Mouse (Mus musculus) G1E (cell line): ENCODE results near the gene Dck. TPM values are rescaled to one million over a fixed set of nuclear protein-coding genes. Genes with fewer than 3 reads are reported as not detected.

Source experiments
- ATAC-seq: 2 replicates; pipeline ENCODE4 v1.8.0; 2016; ENCODE audit warnings: mild to moderate bottlenecking; ENCODE audit not compliant: insufficient number of reproducible peaks, poor library complexity, low FRiP score, severe bottlenecking; ENCODE audit errors: extremely low read depth
- DNase-seq: peaks from one replicate; pipeline ENCODE4 v3.0.0; 2012; ENCODE audit warnings: low spot score
- H3K27me3 ChIP-seq: 2 replicates; pipeline ENCODE4 v1.6.1; 2012; ENCODE audit warnings: mild to moderate bottlenecking, low read length, inconsistent platforms; ENCODE audit not compliant: insufficient read depth
- H3K36me3 ChIP-seq: replicated peaks from 2 replicates; pipeline ENCODE3; 2012; ENCODE audit warnings: mild to moderate bottlenecking, inconsistent platforms
- H3K4me1 ChIP-seq: 2 replicates; pipeline ENCODE4 v1.6.1; 2012; ENCODE audit warnings: low read depth, low read length, inconsistent platforms, mixed read lengths; ENCODE audit not compliant: insufficient read depth
- H3K4me3 ChIP-seq: 2 replicates; pipeline ENCODE4 v1.5.1; 2012; ENCODE audit warnings: low read depth, mild to moderate bottlenecking, inconsistent platforms, low read length, moderate library complexity, mixed read lengths
- H3K9me3 ChIP-seq: replicated peaks from 2 replicates; pipeline ENCODE4 v1.6.1; 2012; ENCODE audit warnings: inconsistent platforms
- CTCF ChIP-seq: IDR thresholded peaks from 2 replicates; pipeline ENCODE4 v1.5.1; 2012; ENCODE audit warnings: low read depth, low read length, inconsistent platforms, mixed read lengths
- GATA1 ChIP-seq: IDR thresholded peaks from 2 replicates; pipeline ENCODE4 v1.6.1; 2012; ENCODE audit warnings: borderline replicate concordance, low read length, inconsistent platforms, mixed read lengths
- GATA2 ChIP-seq: IDR thresholded peaks from 2 replicates; pipeline ENCODE4 v1.6.1; 2012; ENCODE audit warnings: low read depth, low read length, inconsistent platforms, borderline replicate concordance
- POLR2AphosphoS5 ChIP-seq: IDR thresholded peaks from 2 replicates; pipeline ENCODE4 v1.6.1; 2012; ENCODE audit warnings: low read depth, low read length, inconsistent platforms; ENCODE audit not compliant: insufficient replicate concordance
- TAL1 ChIP-seq: conservative IDR thresholded peaks from 2 replicates; pipeline ENCODE4 v1.6.1; 2012; ENCODE audit warnings: low read depth, low read length, inconsistent platforms, mixed read lengths
- polyA plus RNA-seq: library from polyadenylated mRNA; stranded (reverse); fragments of >175 nt; gene quantifications from 2 replicates; pipeline ENCODE4 v1.2.3, GENCODE M21; 2012
- total RNA-seq, 2 experiments: library from RNA; stranded (forward) in 1 of 2; stranded (reverse) in 1 of 2; fragments of 200-1000 nt in 1 of 2; fragments of >200 nt in 1 of 2; fragmentation: Nextera tagmentation in 1 of 2; gene quantifications; 2 replicates each; pipeline ENCODE4 v1.2.3; 2014 to 2017

Dck gene
- total and polyA plus RNA-seq, 3 experiments, result 5.8 to 74.6 (median 41.7) TPM

GRCm38 (mm10) chr5:88785059-88785458 lies 20.3 kb downstream of the Dck start:
- H3K4me3 ChIP-seq, result no peak overlapping the region
- H3K9me3 ChIP-seq, result no peaks in the 10 kb centered on the region
- peaks cover 54% of the 10 kb centered on the region for H3K36me3 ChIP-seq
- DNase-seq (no peak), ATAC-seq (no peak)
- H3K27me3 ChIP-seq, result no peaks in the 10 kb centered on the region
- H3K4me1 ChIP-seq, result no peaks in the 10 kb centered on the region; the same call in 1 of the 2 replicates
- TF ChIP-seq TAL1 (no peak), POLR2AphosphoS5 (no peak), CTCF (no peak), GATA1 (no peak), GATA2 (no peak)

DNA sequence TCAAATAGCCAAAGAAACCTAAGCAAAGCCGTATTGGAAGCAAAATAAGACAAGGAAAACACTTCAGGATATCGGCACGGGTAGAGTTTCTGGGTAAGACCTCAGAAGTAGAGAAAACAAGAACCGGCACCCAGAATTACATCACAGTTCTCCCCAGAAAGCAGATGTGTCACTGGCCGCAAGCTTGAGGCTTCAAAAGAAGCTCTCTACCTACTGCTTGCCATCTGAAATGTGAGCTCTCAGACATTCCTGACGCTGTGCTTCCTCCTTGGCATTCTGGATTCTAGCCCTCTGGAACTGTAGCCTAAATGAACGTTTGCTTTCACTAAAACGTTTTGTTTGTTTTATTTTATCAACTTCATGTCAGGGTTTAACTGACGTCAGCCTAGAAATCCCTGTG lies 25.9 kb downstream of the Dck start:
- Histone ChIP-seq H3K4me1 (no peaks in the 10 kb centered on the region), H3K4me3 (no peak overlapping the region), H3K27me3 (peaks cover 3% of the 10 kb centered on the region; the same call in 1 of the 2 replicates), H3K9me3 (no peaks in the 10 kb centered on the region), H3K36me3 (peaks cover 11% of the 10 kb centered on the region)
- DNase-seq (no peak), ATAC-seq (no peak)
- TF ChIP-seq CTCF (no peak), GATA2 (no peak), TAL1 (no peak), GATA1 (no peak), POLR2AphosphoS5 (no peak)

DNA sequence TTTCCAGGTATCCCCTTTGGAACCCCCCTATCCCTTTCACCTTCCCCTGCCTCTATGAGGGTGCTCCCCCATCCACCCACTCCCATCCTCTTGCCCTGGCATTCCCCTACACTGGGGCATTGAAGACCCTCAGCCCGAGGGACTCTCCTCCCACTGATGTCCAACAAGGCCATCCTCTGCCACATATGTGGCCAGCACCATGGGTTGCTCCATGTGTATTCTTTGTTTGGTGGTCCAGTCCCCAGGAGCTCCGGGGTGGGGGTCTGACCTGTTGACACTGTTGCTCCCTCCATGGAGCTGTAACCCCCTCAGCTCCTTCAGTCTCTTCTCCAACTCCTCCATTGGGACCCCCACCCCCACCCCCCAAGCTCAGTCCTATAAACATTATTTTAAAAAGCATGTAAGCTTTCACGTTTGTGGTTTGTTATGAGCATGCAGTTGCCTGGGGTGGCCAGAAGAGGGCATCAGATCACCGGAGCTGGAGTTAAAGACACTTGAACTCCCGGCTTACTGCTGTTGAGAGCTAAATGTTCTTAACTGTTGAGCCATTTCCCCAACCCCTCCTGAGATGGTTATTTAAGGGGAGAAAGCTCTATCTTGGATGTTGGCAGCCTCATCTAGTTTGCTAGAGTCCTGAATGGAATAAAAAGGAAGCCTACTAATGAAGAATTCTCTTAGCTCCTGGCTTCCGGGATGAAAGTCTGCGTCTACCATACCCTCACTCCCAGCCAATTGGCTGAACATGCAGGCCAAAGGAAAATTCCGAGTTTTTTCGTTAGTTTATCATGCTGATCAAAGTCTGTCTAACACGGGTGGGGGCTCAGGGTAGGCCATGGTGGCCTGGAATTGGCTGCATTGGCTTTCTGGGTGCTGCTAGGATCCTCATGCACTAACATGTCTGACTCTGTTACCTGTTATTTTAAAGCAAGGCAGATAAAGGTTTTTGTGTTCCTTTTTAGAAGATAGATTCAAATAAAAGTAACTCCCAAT lies 26.8 kb downstream of the Dck start:
- no peak for DNase-seq
- Histone ChIP-seq H3K27me3 (peaks cover 4% of the 10 kb centered on the region; the same call in 1 of the 2 replicates), H3K36me3 (peaks cover 3% of the 10 kb centered on the region), H3K4me3 (no peak overlapping the region), H3K4me1 (no peaks in the 10 kb centered on the region), H3K9me3 (no peaks in the 10 kb centered on the region)
- 0 out of 2 replicates have a peak, but pooled peaks have one; percentile 45 for ATAC-seq
- TF ChIP-seq GATA1 (no peak), CTCF (peak; percentile 53; the same call in 1 of the 2 replicates)

DNA sequence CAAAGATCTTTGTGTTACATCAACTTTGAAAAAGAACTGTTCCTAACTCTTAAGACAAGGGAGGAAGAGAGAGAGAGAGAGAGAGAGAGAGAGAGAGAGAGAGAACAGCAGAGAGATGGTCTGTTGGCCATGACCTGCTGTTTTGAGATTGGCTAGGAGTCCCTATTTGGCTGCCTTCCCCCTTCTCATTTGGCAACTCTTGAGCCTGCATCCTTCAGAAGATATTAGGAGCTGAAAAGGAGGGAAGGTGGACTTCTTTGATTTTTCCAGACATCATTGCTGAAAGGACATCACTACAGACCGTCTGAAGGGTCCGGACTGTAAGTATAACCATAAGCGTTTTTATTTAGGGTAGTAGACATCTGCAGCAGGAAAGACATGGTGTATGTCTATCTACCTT lies 28.9 kb downstream of the Dck start:
- no peak overlapping the region for H3K4me3 ChIP-seq
- peaks cover 7% of the 10 kb centered on the region; the same call in 1 of the 2 replicates for H3K27me3 ChIP-seq
- ATAC-seq (no peak), DNase-seq (no peak)
- TF ChIP-seq TAL1, result no peak
- TF ChIP-seq CTCF, result no peak
- TF ChIP-seq GATA1, result no peak
- no peak for TF ChIP-seq POLR2AphosphoS5
- TF ChIP-seq GATA2, result no peak
- no peaks in the 10 kb centered on the region for H3K4me1 ChIP-seq
- H3K36me3 ChIP-seq, result no peaks in the 10 kb centered on the region
- no peaks in the 10 kb centered on the region for H3K9me3 ChIP-seq

DNA sequence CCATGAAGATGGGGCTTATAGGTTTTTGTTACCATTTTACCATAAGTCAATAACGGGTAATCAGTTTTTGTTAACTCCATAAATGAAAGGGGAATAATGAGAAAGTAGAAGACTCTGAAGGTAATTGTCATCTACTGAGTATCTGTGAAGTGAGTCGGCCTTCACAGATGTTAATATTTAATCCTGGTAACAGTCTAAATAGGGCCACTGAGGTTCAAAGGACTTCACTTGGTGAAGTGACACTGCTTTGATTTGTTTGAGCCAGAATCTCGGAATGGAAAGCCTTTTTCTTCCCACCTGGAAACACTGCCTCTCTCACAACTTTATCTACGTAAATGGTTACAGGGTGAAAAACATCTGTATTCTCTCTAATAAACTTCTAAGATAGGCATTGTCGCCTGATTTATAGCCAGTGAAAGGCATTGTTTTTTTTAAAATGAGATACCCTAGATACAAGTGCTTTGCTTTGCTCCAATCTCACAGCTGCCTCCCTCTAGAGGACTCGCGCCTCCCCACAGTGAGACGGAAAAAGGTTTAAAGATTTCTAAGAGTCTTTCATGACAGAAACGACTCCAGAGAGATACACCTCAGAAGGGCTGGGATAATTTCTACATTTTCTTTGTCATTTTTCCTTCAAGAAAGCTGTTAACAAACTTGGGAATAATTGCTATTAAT lies 31.3 kb downstream of the Dck start:
- no peaks in the 10 kb centered on the region for H3K4me1 ChIP-seq
- no peak for ATAC-seq
- no peak overlapping the region for H3K4me3 ChIP-seq
- TF ChIP-seq POLR2AphosphoS5 (no peak), TAL1 (no peak), CTCF (no peak), GATA1 (no peak), GATA2 (no peak)
- H3K36me3 ChIP-seq, result no peaks in the 10 kb centered on the region
- DNase-seq, result no peak
- peaks cover 7% of the 10 kb centered on the region; the same call in 1 of the 2 replicates for H3K27me3 ChIP-seq
- H3K9me3 ChIP-seq, result no peaks in the 10 kb centered on the region

GRCm38 (mm10) chr5:88796588-88796987 lies 31.8 kb downstream of the Dck start:
- H3K27me3 ChIP-seq, result peaks cover 7% of the 10 kb centered on the region; the same call in 1 of the 2 replicates
- no peak for TF ChIP-seq POLR2AphosphoS5
- no peak for TF ChIP-seq GATA1
- TF ChIP-seq TAL1, result no peak
- TF ChIP-seq CTCF, result no peak
- no peak for TF ChIP-seq GATA2
- no peak for DNase-seq
- ATAC-seq, result no peak
- no peaks in the 10 kb centered on the region for H3K9me3 ChIP-seq
- no peak overlapping the region for H3K4me3 ChIP-seq
- H3K36me3 ChIP-seq, result no peaks in the 10 kb centered on the region
- H3K4me1 ChIP-seq, result no peaks in the 10 kb centered on the region
